Comparison of ENCODE assay signal across 12 mouse cellular contexts in genomic region chr9:94472963-94473582, GRCm38 (mm10).
DNase-seq lines count a peak whose midpoint lies in the region; ATAC-seq and TF ChIP-seq lines count a peak whose summit lies in the region.
"Had no signal": no experiment of that assay in that cellular context is flagged by ENCODE, and none has a peak within 500 bp of the region (broad histone marks: within the 10 kb centered on the region; RNA-seq: fewer than 3 reads in every experiment).

No protein-coding gene starts in this region.

- TF ChIP-seq CTCF in testis, adult 2 months (IDR thresholded peaks at IDR 0.05; ENCODE audit: control insufficient read depth, insufficient read depth, insufficient replicate concordance, low read depth, low read length) = no peak

- H3K4me3 ChIP-seq in limb, embryonic 13.5 days = no peak overlapping the region
- H3K4me3 ChIP-seq in limb, embryonic 10.5 days = no peak overlapping the region
- H3K4me3 ChIP-seq in testis, adult 2 months (ENCODE audit: control insufficient read depth, low read depth, low read length) = peak overlapping the region; percentile 47
- no peak overlapping the region for H3K4me3 ChIP-seq in intestine, embryonic 16.5 days (ENCODE audit: low read length)
- H3K4me3 ChIP-seq: embryonic facial prominence, embryonic 15.5 days; kidney, embryonic 15.5 days had no signal

- H3K27me3 ChIP-seq in limb, embryonic 13.5 days = no peaks in the 10 kb centered on the region
- H3K27me3 ChIP-seq in limb, embryonic 10.5 days (ENCODE audit: low read depth, poor library complexity, severe bottlenecking) = no peaks in the 10 kb centered on the region
- H3K27me3 ChIP-seq in testis, adult 2 months (ENCODE audit: control insufficient read depth, insufficient read depth, low read length) = no peaks in the 10 kb centered on the region
- H3K27me3 ChIP-seq in intestine, embryonic 16.5 days (replicated peaks; ENCODE audit: control insufficient read depth, insufficient read depth, low read length) = no peaks in the 10 kb centered on the region
- H3K27me3 ChIP-seq: embryonic facial prominence, embryonic 15.5 days; kidney, embryonic 15.5 days had no signal

- H3K4me1 ChIP-seq in limb, embryonic 13.5 days = peaks cover 9% of the 10 kb centered on the region; the same call in 1 of the 2 replicates
- no peaks in the 10 kb centered on the region for H3K4me1 ChIP-seq in limb, embryonic 10.5 days
- H3K4me1 ChIP-seq in testis, adult 2 months (ENCODE audit: control insufficient read depth, insufficient read depth, low read length) = no peaks in the 10 kb centered on the region
- H3K4me1 ChIP-seq in intestine, embryonic 16.5 days (ENCODE audit: control insufficient read depth, insufficient read depth, low read length) = peaks cover 12% of the 10 kb centered on the region
- H3K4me1 ChIP-seq: embryonic facial prominence, embryonic 15.5 days; kidney, embryonic 15.5 days had no signal

- H3K4me2 ChIP-seq in limb, embryonic 13.5 days (replicated peaks) = no peak overlapping the region
- peak overlapping the region; percentile 37 for H3K4me2 ChIP-seq in intestine, embryonic 16.5 days (ENCODE audit: low read depth, low read length)
- H3K4me2 ChIP-seq: embryonic facial prominence, embryonic 15.5 days; kidney, embryonic 15.5 days; lung, embryonic 14.5 days had no signal

- WGBS in limb, embryonic 13.5 days = 53% methylated on average over 10 of the region's 10 CpGs
- WGBS in limb, embryonic 10.5 days = 78% methylated on average over 10 of the region's 10 CpGs
- WGBS in intestine, embryonic 16.5 days = 47% methylated on average over 10 of the region's 10 CpGs

- no peak overlapping the region for H3K9ac ChIP-seq in limb, embryonic 13.5 days
- H3K9ac ChIP-seq in intestine, embryonic 16.5 days (ENCODE audit: low read depth, low read length) = no peak overlapping the region
- H3K9ac ChIP-seq: embryonic facial prominence, embryonic 15.5 days; kidney, embryonic 15.5 days; lung, embryonic 14.5 days had no signal

- no peaks in the 10 kb centered on the region for H3K36me3 ChIP-seq in limb, embryonic 13.5 days
- H3K36me3 ChIP-seq in limb, embryonic 10.5 days = no peaks in the 10 kb centered on the region
- H3K36me3 ChIP-seq in testis, adult 2 months (ENCODE audit: control insufficient read depth, insufficient read depth, low read length) = no peaks in the 10 kb centered on the region
- no peaks in the 10 kb centered on the region for H3K36me3 ChIP-seq in intestine, embryonic 16.5 days (ENCODE audit: control insufficient read depth, insufficient read depth, low read length)
- H3K36me3 ChIP-seq: embryonic facial prominence, embryonic 15.5 days; kidney, embryonic 15.5 days had no signal

- no peak for DNase-seq in limb, embryonic 10.5 days (ENCODE audit: low spot score)
- no peak for DNase-seq in testis, postnatal 14 days (ENCODE audit: low spot score)
- no peak for DNase-seq in c-Kit-positive CD71-positive TER-119-positive erythroid progenitor cells, embryonic 14.5 days (ENCODE audit: low spot score)
- DNase-seq in gastrocnemius, postnatal 10 days = no peak
- DNase-seq: cerebellum, adult 9-11 months; lung, embryonic 14.5 days had no signal

- H3K9me3 ChIP-seq in limb, embryonic 13.5 days = no peaks in the 10 kb centered on the region
- H3K9me3 ChIP-seq in limb, embryonic 10.5 days (replicated peaks) = no peaks in the 10 kb centered on the region
- no peaks in the 10 kb centered on the region for H3K9me3 ChIP-seq in intestine, embryonic 16.5 days (ENCODE audit: control insufficient read depth, low read length)
- H3K9me3 ChIP-seq: embryonic facial prominence, embryonic 15.5 days; kidney, embryonic 15.5 days had no signal

- TF ChIP-seq POLR2A in testis, adult 2 months (IDR thresholded peaks at IDR 0.05; ENCODE audit: control insufficient read depth, low read depth, low read length) = no peak

- no peak overlapping the region for H3K27ac ChIP-seq in limb, embryonic 13.5 days
- no peak overlapping the region for H3K27ac ChIP-seq in limb, embryonic 10.5 days
- no peak overlapping the region for H3K27ac ChIP-seq in testis, adult 2 months (ENCODE audit: control insufficient read depth, insufficient read depth, low read depth, low read length)
- H3K27ac ChIP-seq in intestine, embryonic 16.5 days (ENCODE audit: low read length) = no peak overlapping the region
- H3K27ac ChIP-seq: embryonic facial prominence, embryonic 15.5 days; kidney, embryonic 15.5 days had no signal

- ATAC-seq in limb, embryonic 13.5 days (ENCODE audit: low FRiP score, low read depth) = peak; percentile 24; the same call in 1 of the 2 replicates
- ATAC-seq in intestine, embryonic 16.5 days = peak; percentile 10; the same call in 1 of the 2 replicates
- no peak for ATAC-seq in erythroid progenitor cell, adult 5-6 weeks (replicated peaks; ENCODE audit: low FRiP score, poor library complexity, severe bottlenecking)
